Mouse (Mus musculus) forelimb bud, embryonic 11.5 days (tissue): ENCODE results near the gene Ano6.
A peak's percentile ranks its signal among the peaks of the same experiment; 100 is the strongest.
"Not testable (repeated sequence)": the region's sequence is repeated elsewhere in the genome, so short reads cannot be mapped to it uniquely, and the experiment has no call there.

Experiments
- DNase-seq: peaks from one replicate; pipeline ENCODE4 v3.0.0-alpha.2; 2012; ENCODE audit warnings: low read depth, low spot score

Ano6 gene

DNA sequence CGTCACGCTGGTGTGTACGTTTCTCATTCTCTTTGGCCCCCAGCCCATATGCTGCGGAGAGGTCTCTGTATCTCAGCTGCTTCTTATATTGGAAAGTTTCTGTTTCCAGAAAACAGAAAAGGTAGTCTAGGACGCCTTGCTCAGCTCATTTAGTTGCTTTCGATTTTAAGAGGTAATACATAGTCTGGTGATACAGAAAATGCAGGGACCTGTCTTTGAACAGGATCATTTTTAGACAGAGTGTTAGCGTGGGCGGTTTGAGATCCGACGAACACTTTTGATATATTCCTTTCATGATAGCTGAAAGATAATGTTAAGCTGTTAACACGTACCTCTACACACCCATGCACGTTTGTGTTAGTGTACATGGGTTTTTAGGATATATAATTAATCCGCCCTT is 35.9 kb downstream of the Ano6 start:
- no peak for DNase-seq

DNA sequence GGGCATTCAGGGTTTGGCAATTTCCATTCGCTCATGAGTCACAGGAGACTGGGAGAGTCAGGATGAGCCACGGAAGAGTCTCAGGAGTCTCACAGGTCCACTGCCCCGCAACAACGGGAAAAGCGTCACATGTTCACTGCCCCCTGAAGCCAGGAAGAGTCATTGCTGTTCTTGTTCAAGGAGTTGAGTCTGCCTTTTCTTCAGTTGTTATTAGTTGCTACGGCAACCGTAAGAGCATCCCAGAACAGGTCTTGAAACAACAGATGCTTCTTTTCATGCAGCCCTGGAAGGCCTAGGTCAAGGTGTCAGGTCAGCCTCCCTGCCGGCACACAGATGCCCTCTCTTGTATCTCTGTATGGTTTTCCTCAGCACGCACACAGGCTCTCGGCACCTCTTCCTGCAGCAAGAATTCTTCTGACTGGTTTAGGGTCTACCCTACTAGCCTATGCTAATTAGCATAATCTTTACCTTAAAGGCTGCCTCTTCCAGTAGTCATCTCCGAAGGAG is 36.9 kb downstream of the Ano6 start:
- DNase-seq, result peak; percentile 53

DNA sequence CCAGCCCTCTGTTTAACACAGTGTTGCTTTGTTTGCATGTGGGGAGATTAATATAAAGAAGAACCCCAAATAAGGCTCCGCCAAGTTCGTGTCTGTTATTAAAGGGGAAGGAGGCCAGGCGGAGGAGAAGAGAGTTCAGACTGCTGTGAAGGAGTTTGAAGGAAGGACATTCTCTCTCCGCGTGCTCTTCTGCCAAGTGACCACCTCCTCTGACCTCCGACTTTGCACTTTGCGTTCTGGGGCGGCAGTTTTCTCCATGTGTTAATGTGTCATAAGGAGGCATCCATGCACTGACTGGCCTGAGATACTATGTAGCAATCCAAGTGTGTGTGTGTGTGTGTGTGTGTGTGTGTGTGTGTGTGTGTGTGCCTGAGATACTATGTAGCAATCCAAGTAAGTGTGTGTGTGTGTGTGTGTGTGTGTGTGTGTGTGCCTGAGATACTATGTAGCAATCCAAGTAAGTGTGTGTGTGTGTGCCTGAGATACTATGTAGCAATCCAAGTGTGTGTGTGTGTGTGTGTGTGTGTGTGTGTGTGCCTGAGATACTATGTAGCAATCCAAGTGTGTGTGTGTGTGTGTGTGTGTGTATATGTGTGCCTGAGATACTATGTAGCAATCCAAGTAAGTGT is 37.5 kb downstream of the Ano6 start:
- DNase-seq, result not testable (repeated sequence)

DNA sequence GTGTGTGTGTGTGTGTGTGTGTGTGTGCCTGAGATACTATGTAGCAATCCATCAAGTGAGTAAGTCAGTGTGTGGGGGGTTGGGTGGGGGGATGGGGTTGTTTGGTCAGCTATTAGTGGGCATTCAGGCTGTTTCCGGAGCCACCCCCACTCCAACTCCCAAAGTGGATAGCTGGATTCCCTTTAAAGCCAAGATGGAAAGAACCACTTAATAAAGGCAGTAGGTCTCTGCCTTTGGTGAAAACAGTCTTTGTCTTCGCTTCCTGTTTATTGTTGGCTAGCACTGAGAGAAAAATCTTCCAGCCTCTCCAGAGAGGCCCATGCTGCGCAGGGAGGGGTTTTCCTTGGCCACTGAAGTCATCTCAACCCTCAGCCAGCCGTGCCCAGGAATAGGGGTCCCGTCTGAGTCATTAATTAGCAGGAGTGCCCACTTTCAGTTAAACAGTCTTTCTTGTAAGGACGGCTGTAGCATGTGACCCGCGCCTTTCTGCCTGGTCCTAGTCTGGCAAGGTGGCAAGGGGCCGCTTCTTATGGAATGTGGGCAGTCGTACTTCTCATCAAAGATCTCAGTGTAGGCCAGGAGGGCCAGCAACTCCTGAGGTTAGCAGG is 38.1 kb downstream of the Ano6 start:
- DNase-seq, result no peak

DNA sequence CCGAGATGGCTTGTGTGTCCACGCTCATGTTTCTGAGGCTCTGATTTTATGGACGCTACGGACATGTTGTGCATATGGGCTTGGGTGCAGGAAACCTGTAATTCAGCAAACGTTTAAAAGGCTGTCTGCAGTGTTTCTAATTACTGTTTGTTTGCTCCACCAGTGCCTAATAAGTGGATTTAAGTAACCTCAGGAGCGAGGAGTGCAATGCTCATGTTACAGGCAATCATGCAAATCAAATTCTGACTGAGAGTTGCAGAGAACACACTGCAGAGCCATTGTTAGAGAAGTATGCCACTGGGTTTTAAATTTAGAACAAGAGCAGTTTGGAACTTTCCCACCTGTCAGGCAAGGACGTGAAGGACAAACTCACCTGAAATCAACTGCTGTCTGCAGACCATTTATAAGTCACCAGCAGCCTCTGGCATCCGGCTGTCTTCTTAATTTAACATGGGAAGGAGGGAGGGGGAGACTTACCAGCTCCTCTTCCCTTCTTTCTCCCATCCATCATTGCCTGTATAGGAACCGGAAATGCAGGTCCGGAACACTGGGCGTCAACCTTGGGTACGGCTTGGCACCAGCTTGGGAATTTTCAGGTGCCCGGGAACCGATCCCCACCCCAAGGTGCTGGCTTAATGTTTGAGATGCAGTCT is 39.0 kb downstream of the Ano6 start:
- DNase-seq, result no peak

DNA sequence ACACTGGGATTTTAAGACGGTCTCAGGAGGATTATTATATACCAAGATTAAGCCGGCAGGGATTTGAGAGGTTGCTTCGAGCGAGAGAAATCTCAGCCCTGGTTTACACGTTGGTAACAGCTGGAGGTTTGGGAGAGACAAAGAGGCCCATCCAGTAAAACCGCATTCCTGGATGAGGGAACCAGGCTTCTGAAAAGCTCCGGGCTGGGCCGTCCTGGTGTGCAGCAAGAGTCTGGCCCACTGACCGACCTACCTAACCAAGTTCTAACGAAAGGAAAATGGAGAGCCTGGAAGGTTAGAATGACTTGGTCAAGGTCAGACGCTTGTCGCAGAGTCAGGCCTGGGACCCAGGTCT is 39.5 kb downstream of the Ano6 start:
- peak; percentile 40 for DNase-seq

DNA sequence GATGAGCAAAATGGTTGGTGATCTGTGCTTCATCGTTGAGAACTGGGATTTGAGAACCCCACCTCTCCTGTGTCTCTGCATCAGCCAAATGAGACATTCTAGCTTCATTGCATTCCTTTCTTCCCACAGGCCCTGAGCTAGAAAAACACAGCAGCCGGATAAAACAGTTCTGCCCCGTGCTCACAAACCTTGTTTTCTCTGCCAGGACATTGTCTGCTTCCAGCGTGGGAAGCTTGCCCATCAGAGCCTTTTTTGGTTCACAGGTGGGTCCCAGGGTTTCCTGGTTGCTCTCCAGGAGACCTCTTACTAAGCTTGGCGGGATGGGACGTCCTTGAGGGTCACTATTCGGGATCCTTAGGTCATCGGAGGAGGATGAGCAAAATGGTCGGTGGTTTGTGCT is 42.6 kb downstream of the Ano6 start:
- DNase-seq, result no peak

DNA sequence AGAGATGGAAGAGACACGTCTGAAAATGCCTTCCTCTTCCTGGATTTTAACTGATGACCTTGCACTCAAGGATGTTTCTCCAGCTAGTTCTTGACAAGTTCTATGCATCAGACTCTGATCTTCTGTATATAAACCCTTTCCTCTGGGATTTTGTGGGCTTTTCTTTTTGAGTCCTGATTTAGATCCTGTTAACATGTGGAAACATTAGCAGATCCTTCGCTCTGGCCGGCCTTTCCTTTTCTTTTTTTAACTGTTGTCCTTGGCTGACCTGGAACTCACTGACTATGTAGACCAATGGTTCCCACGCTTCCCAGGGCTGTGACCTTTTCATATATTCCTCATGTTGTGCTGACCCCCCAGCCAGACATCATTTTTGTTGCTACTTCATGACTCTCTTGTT is 45.4 kb downstream of the Ano6 start:
- no peak for DNase-seq

DNA sequence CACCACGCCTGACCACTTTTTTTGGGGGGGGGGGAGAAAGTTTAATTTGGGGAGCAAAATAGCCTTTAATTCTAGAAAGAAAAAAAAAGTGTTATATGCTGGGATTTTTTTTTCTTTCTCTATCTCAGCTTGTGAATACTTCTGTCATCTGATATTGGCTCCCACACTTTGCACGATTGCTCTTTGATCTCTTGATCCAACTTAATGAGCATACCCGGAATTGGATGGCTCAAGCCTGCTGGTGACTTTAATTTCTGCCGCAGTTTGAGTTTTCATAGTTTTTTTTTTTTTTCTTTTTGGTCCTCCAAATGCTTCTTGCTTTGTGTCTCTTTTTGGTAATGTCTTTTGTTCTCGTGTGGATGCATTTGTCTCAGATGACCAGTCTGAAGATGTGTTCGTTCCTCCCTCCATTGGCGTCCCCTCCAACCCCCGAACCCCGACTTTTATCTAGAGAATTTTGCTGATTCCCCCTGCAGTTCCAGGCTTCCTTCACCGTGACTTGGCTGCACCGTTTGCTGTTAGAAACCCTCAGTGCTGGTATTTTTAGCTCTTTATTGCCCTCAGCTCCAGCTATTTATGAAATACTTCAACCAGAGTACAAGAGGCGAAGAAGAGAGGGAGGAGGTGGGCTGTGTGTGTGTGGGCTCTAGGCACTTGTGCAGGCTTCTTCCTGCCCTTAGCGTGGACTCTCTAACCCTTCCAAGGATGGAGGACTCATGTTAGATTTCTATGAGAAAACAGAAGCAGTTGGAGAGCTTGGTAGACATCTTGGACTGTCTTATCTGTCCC is 46.2 kb downstream of the Ano6 start:
- no peak for DNase-seq

DNA sequence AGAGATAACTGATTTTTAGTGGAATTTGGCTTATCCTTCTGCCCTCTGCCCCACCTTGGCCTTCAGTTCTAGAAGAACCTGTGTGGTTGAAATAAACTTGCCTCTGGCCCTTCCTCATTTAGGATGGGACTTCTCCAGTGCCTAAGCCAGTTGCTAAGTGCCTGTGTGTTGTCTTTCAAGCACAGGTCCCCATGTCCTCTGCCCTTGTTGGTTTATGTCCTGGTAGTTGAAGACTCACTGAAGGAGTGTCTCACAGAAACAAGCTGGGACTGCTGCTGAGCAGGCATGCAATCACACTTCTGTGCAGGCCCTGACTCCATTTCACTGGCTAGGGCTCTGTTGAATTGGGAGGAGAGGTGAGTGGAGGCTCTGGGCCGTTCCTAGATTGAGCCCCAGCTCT is 46.9 kb downstream of the Ano6 start:
- DNase-seq, result no peak

DNA sequence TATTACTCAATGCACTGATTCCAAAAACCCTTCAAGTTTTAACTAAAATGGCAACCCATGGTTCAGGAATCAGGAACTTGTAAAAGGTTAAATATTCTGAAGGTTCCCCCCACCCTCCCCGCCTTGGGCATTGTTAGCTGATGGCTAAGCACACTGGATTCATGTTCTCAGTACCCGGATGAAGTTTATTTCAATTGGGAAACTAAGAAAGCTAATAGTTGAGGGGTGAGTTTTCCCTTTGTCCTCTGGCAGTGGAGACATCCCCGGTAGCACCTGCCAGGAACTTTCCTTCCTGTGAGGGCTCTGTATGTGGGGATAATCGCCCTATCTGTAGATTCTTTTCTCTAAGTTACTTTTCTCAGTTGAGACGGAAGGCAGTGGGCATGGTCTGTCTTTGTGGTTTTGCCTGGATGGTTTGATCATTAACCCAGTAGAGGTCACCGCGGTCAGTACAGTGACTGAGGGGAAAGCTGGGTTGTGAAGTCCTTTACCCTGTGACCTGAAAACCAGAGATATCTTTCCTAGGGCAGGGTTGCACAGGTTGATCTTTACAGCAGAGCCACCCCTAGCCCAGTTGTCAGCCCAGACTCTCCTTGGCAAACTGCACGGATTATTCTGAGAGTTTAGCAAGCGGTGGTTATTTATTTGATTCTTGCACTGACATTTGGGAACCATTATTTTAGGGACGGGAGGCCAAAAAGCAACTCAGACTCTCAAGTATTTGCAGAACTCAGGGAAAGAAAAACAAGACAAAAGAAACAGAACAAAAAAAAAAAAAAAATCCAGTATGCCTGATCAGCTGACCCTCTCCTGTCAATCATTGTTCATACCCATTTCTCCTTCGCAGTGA is 47.8 kb downstream of the Ano6 start:
- DNase-seq, result no peak

DNA sequence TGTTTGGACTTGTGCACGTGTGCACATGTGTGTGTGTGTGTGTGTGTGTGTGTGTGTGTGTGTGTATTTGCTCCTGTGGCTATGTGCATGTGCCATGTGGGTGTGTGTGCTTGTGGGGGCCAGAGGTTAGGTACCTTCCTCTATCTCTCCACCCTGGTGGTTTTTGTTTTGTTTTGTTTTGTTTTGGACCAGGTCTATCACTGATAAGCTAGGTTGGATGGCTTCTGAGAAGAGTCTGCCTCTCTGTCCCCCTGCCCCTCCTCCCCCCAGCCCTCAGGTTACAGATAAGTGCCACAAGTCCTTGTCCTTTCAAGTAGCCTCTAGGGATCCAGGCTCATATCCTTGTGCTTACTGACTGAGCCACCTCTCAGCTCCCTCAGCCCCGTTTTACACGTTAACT is 49.1 kb downstream of the Ano6 start:
- DNase-seq, result no peak

DNA sequence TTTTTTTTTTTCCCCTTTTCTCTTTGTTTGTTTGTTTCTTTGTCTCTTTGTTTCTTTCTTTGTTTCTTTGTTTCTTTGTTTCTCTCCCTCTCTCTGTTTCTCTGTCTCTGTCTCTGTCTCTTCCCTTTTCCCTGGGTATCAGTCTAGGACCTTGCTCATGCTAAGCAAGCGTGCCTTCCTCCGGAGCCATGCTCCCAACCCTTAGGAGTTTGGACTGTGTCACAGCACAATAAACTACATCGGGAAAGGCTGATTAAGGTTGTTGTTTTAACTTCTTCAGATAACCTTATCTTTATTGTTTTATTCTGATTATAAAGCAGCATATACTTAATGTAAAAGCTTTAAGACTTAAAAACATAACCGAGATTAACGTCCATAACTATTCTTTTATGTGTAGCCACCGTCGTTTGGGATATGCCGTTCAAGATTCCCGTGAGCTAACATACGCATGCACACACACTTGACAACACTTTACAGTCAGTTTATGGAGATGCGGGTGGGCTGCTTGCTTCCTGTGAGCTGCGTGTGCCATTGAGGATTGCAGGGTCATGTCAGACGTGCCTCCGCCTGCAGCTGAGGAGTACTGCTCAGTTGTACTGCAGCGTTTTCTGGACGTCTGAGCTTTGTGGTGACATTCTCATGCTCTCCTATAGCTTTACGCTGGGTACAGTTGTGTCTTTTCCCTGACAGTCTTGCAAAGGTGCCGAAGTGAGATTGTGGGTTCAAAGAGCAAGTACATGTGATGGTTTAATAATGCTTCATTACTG is 52.7 kb downstream of the Ano6 start:
- DNase-seq, result no peak

DNA sequence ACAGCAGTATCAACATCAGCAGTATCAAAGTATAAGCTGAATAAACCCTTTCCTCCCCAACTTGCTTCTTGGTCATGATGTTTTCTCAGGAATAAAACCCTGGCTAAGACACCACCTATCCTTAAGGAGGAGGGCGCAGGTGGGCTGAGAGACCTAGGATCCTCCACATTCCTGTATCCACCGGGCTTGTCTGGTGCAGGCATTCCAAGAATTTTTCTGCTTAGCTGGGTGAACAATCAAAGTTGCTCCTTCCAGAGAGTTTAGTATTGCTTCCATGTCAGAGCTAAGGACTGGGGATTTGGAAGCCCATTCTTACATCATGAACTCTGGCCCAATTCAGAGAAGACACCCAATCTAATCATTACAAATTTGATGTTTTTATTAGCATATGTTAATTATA is 53.8 kb downstream of the Ano6 start:
- DNase-seq, result no peak

DNA sequence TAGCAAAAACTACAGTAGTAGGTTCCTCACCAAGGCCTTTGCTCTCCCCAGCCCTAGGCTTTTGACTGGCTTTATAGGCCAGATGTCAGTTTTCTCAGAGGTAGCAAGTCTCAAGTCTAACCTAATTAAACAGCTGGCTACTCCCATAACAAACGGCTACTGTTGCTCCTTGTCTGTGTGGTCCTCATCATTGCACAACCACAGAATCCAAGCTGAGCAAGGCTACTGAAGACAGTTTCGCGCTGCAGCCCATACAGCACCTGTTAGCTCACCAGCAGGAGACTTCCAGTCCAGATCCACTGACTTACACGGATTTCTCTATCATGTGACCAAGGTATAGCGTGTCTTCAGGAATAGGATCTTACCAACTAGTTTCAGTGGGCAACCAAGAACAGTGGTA is 55.5 kb downstream of the Ano6 start:
- DNase-seq, result peak; percentile 62

DNA sequence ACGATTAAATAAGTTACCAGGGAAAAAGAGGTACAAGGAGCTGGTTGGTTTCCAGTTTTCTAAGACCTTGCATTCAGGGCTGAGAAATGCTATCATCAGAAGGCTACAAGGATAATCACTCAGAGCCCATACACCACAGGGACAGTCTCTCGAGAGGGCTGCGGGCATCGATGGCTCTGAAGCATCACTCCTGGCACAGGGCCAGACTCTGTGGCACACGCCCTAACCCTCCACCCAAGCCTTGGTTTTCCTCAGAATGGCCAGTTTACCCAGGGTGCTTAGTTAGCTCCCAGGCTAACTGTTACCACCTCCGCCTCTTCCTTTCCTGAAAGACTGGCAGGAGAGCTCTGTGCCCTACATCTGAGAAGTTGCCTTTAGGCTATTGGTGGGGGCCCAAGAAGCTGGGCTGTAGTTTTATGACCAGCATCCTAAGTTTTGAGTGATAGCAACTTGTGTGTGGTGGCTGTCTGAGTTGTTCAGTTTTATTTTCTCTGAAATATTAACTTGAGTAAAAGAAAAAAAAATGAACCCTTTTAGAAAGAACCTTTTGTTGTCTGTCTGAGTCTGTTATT is 57.9 kb downstream of the Ano6 start:
- no peak for DNase-seq

DNA sequence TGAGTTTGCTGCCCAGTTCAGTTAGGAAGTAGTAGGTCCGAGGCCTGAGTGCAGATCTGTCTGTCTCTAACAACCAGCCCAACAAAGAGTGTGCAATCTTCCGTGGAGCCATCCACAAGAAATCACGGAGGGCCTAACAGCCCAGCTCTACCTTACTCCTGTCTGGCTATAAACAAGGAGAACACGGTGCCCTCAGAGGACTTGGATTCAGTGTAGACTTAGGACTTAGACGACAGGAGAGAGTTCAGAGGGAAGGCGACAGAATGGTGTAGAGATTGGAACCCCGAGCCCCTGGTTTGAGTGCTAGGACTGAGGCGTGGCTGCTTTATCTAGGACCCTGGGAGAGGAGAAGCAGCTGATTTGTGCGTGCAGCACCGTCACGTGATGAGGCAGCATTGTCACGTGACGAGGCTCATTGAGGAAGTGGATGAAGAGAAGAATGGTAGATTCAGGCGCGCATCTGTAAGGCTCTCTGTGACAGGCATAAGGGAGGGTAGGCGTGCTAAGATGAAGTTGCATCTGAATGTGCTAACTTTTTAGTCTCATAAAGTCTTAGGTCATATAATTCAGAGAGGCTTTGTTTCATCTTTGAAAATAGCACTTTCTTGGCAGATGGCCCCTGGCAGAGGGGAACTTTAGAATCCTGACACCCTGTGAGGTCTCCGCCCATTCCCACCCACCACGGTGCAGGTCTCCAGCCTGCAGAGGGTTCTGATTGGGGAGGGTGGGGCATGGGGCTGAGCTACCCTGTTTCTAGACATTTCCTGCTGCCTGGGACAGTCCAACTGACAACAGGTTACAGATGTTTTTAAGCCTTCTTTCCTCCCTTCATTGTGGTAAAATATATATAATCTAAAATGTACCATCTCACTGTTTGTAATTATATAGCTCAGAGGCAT is 59.1 kb downstream of the Ano6 start:
- DNase-seq, result no peak

DNA sequence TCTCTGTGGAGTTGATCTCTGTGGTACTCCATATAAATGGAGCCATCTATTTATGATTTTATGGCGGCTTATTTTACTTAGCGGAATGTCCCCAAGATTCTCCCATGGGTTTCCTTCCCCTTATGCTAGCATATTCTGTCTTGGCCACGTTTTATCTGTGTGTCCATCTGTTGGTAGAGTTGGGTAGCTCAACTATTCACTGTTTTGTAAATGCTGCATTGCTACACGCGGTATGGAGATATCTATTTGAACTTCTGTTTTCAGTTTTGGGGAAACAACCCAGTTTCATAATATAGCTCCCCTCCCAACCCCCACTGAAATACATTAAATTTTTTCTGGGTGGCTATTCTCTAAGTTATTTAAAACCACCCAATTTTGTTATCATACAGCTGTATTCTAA is 59.9 kb downstream of the Ano6 start:
- DNase-seq, result no peak

DNA sequence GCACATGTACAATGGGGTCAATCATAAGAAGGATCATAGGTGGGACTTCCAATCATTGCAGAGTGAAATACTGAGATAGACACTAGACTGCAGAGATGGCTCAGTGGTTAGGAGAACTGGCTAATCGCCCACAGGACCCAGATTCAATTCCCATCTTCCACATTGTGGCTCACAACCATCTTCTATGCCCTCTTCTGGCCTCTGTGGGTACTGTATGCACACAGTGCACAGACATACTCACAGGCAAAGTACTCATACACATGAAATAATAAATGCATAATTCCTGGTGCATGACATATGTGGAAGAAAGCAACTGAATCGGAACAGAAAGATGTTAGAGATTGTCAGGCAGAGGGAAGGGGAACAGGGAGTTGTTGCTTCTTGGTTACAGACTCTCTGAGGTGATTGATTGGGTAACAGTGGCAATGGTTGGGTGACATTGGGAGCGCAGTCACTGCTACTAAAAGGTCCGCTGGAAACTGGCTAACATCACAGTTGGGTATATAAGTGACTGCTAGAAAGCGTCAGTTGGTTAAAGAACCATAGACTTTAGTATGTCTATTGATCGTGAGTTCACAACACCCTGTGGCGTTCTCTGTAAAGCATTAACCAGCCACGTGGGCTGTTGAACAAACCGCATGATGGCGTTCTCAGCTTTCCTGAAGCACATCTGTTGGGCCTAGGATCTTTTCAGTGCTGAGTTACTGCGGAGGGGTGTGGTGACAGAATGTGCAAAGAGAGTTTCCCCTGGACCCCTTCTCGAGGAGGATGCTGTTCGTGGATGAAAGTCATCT is 64.6 kb downstream of the Ano6 start:
- no peak for DNase-seq
